Comparison of ENCODE assay signal across 26 mouse cellular contexts in the genomic region with DNA sequence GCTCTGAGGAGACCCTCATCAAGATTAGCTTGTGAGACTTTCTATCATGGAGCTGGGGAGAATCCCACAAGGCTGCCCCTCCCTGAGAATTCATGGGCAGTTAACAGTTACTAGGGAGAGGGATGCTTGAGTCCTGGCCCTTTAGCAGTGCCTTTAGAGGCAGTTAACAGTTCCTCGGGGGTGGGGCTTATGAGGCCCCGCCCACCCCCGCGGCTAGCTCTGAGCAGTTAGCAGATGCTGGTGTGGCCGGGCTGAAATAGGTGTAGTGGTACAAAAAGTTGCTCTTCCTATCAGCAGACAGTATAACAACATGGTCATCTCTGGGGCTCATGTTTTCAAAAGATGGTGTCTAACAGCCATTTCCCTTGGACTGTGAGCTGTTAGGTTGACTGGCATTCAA. TPM values are rescaled to one million over a fixed set of nuclear protein-coding genes. Genes with fewer than 3 reads are reported as not detected.
A peak's percentile ranks its signal among the peaks of the same experiment; 100 is the strongest.
DNase-seq lines count a peak whose midpoint lies in the region; ATAC-seq and TF ChIP-seq lines count a peak whose summit lies in the region.
"Had no signal": no experiment of that assay in that cellular context is flagged by ENCODE, and none has a peak within 500 bp of the region (broad histone marks: within the 10 kb centered on the region; RNA-seq: fewer than 3 reads in every experiment).

No protein-coding gene starts in this region.

- H3K27ac ChIP-seq in testis, adult 2 months (ENCODE audit: control insufficient read depth, insufficient read depth, low read depth, low read length): peak overlapping the region; percentile 97
- H3K27ac ChIP-seq in heart, embryonic 12.5 days (ENCODE audit: poor library complexity, severe bottlenecking): no peak overlapping the region
- H3K27ac ChIP-seq: embryonic facial prominence, embryonic 15.5 days; heart, embryonic 10.5 days; layer of hippocampus, adult 2 months; limb, embryonic 13.5 days had no signal

- 16% methylated on average over 5 of the region's 5 CpGs for WGBS in heart, embryonic 12.5 days

- no peaks in the 10 kb centered on the region for H3K27me3 ChIP-seq in testis, adult 2 months (ENCODE audit: control insufficient read depth, insufficient read depth, low read length)
- H3K27me3 ChIP-seq in heart, embryonic 12.5 days (replicated peaks): no peaks in the 10 kb centered on the region; the same call in 1 of the 2 replicates
- H3K27me3 ChIP-seq: embryonic facial prominence, embryonic 15.5 days; limb, embryonic 13.5 days had no signal

- peak; percentile 17 for DNase-seq in embryo, embryonic 10.5 days (ENCODE audit: low spot score)
- DNase-seq in embryo, embryonic 9.5 days (ENCODE audit: extremely low spot score): no peak
- DNase-seq in testis, postnatal 10 days (ENCODE audit: low spot score): no peak
- no peak for DNase-seq in gastrocnemius, adult 18-20 months (ENCODE audit: low spot score)
- no peak for DNase-seq in left cerebral cortex, postnatal 4 days
- DNase-seq: adrenal gland, adult 8-10 months; cerebellum, adult 11 months; cerebellum, postnatal 14 days; gastrocnemius, postnatal 25 days; heart, postnatal 14 days; kidney, adult 18-20 months; kidney, postnatal 10 days; lung, adult 18-20 months; midbrain, embryonic 14.5 days; right cerebral cortex, postnatal 4 days; thymus, adult 2 months had no signal

- peak overlapping the region; percentile 86 for H3K4me3 ChIP-seq in testis, adult 2 months (ENCODE audit: control insufficient read depth, low read depth, low read length)
- no peak overlapping the region for H3K4me3 ChIP-seq in heart, embryonic 12.5 days
- H3K4me3 ChIP-seq: embryonic facial prominence, embryonic 15.5 days; heart, embryonic 10.5 days; layer of hippocampus, adult 2 months; limb, embryonic 13.5 days; myocyte had no signal

- no peak for TF ChIP-seq CTCF in testis, adult 2 months (IDR thresholded peaks at IDR 0.05; ENCODE audit: control insufficient read depth, insufficient read depth, insufficient replicate concordance, low read depth, low read length)

- H3K4me1 ChIP-seq in testis, adult 2 months (ENCODE audit: control insufficient read depth, insufficient read depth, low read length): peaks cover 14% of the 10 kb centered on the region
- no peaks in the 10 kb centered on the region for H3K4me1 ChIP-seq in heart, embryonic 12.5 days (replicated peaks)
- H3K4me1 ChIP-seq: embryonic facial prominence, embryonic 15.5 days; heart, embryonic 10.5 days; limb, embryonic 13.5 days had no signal

- ATAC-seq in erythroid progenitor cell, adult 5-6 weeks (replicated peaks; ENCODE audit: low FRiP score, poor library complexity, severe bottlenecking): peak; percentile 45
- no peak for ATAC-seq in heart, embryonic 12.5 days (ENCODE audit: insufficient number of reproducible peaks, low FRiP score)
- ATAC-seq: hindbrain, embryonic 16.5 days had no signal

- no peak overlapping the region for H3K9ac ChIP-seq in heart, embryonic 12.5 days
- H3K9ac ChIP-seq: embryonic facial prominence, embryonic 15.5 days; limb, embryonic 13.5 days had no signal

- TF ChIP-seq POLR2A in testis, adult 2 months (IDR thresholded peaks at IDR 0.05; ENCODE audit: control insufficient read depth, low read depth, low read length): peak; percentile 76

- no peaks in the 10 kb centered on the region for H3K36me3 ChIP-seq in testis, adult 2 months (ENCODE audit: control insufficient read depth, insufficient read depth, low read length)
- H3K36me3 ChIP-seq in heart, embryonic 12.5 days: no peaks in the 10 kb centered on the region
- H3K36me3 ChIP-seq: embryonic facial prominence, embryonic 15.5 days; G1E; heart, embryonic 10.5 days; limb, embryonic 13.5 days had no signal

- no peaks in the 10 kb centered on the region for H3K9me3 ChIP-seq in heart, embryonic 12.5 days (replicated peaks)
- H3K9me3 ChIP-seq: embryonic facial prominence, embryonic 15.5 days; G1E; heart, embryonic 10.5 days; limb, embryonic 13.5 days had no signal

- H3K4me2 ChIP-seq in heart, embryonic 12.5 days: no peak overlapping the region
- H3K4me2 ChIP-seq: embryonic facial prominence, embryonic 15.5 days; limb, embryonic 13.5 days had no signal

- intact Hi-C loops in left cerebral cortex, postnatal 4 days (cut with DNase I): no loop called here

RNA-seq across cellular contexts. Expression of gene Plekhm1, which starts 12.5 kb away (rescaled TPM):
- polyA plus RNA-seq in testis, adult 2 months (2012; rRNA removed): 5.9 and 6.3 TPM in 2 replicates
- total RNA-seq in erythroid progenitor cell, adult 5-6 weeks (2015; ENCODE audit: low replicate concordance): 15.1 and 18.0 TPM in 2 replicates
- total RNA-seq in erythroid progenitor cell, adult 5-6 weeks (2017; ENCODE audit: low replicate concordance): 4.2 and 5.5 TPM in 2 replicates
- polyA plus RNA-seq in heart, embryonic 12.5 days (2016; fragmentation: Nextera tagmentation; extraction: Ambion mirVana): 7.4 and 7.5 TPM in 2 replicates
- total RNA-seq in gastrocnemius, adult 18-20 months (2021): 10 to 100 TPM; 14.8 to 16.4 TPM
- 10 to 100 TPM; 13.8 to 14.8 TPM for total RNA-seq in left cerebral cortex, postnatal 4 days (2021)
